Mouse (Mus musculus): ENCODE data around the gene D930020B18Rik. TPM values are rescaled to one million over a fixed set of nuclear protein-coding genes. Genes with fewer than 3 reads are reported as not detected.

Gene D930020B18Rik
- total RNA-seq, 2 experiments from 2014 or later, result 0.27 to 0.47 TPM

GRCm38 (mm10) chr10:121742336-121742735, 100.9 kb downstream of the D930020B18Rik start:
- no peak for DNase-seq (ENCODE audit: low spot score in 2 of 2)
- intact Hi-C loops (cut with DNase I), result no loop called here

Small RNA genes lying within 50 kb of the gene (microRNA-seq; reads per million reads assigned to microRNA genes)
- not detected for gene Gm24330

Other genes with a start within 250 kb of the D930020B18Rik start
- gene Rassf3, start 165.2 kb upstream of the D930020B18Rik start, total RNA-seq (2021), result 10 to 100 TPM; 30.8 to 47.3 TPM
- gene Tbk1, start 54.8 kb upstream of the D930020B18Rik start, total RNA-seq (2021), result 10 to 100 TPM; 43.9 to 48.7 TPM
- gene Xpot, start 15.3 kb upstream of the D930020B18Rik start, total RNA-seq (2021), result 10 to 100 TPM; 69.8 to 70.9 TPM
- 10 to 100 TPM; 10.7 to 11.7 TPM for gene BC048403, start 98.3 kb downstream of the D930020B18Rik start, total RNA-seq (2021)

All from left cerebral cortex, postnatal 36 days (tissue).